Mouse (Mus musculus): ENCODE data around the gene Hist1h4k.
"Not testable (repeated sequence)": the region's sequence is repeated elsewhere in the genome, so short reads cannot be mapped to it uniquely, and the experiment has no call there.

The Hist1h4k gene

DNA sequence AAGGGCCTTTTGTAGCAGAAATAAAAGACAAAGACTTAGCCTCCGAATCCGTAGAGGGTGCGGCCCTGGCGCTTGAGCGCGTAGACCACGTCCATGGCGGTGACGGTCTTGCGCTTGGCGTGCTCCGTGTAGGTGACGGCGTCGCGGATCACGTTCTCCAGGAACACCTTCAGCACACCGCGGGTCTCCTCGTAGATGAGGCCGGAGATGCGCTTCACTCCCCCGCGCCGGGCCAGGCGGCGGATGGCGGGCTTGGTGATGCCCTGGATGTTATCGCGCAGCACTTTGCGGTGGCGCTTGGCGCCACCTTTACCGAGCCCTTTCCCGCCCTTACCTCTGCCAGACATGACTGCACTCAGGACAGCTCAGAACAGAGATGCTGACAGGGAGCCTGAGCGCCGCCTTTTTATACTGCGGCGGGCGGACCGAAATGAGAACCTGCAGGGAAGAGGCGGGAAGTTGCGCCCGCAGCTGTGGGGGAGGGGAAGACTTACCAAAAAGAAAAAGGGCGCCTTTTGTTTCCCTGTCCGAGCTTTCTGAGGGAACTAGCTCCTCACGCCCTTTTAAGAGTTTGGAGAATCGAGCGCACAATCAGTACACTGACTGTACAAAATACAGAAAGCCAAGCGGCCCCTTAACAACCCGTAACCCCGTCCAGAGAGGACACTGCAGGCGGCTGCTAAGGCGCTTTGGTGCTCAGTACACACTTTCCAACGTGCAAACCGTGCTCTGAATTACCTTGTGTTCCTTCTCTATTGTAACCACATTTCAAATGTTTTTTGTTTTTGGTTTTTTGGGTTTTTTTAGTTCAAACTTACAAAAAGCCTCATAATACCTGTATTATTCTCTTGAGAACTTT, at the start of gene Hist1h4k:
Hist1h4k (minus strand) TSS at position 347 of the 859 bp plus-strand sequence.
- DNase-seq (ENCODE audit: low read depth, low spot score): peak; percentile 68

DNA sequence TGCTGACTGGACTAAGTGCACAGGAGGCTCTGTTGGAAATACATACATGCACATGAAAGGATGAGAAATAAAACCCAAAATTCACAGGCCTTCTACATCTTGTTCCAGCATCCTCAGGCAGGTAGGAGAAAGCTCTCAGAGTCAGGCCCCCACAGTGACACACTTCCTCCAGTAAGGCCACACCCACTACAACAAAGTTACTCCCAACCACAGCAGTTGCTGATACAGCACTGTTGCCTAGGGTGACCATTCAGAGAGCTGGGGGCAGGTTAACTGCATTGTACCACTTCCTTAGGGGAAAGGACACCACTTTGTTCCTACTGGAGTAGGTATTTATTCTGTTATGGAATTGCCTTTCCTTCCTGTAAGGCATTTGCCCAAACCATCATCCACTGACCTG, 46.9 kb upstream of the Hist1h4k start:
- DNase-seq (ENCODE audit: low read depth, low spot score): not testable (repeated sequence)

- no peak for DNase-seq (ENCODE audit: low read depth, low spot score)
Measured at GRCm38 (mm10) chr13:21795584-21795983, 45.3 kb upstream of the Hist1h4k start.

DNA sequence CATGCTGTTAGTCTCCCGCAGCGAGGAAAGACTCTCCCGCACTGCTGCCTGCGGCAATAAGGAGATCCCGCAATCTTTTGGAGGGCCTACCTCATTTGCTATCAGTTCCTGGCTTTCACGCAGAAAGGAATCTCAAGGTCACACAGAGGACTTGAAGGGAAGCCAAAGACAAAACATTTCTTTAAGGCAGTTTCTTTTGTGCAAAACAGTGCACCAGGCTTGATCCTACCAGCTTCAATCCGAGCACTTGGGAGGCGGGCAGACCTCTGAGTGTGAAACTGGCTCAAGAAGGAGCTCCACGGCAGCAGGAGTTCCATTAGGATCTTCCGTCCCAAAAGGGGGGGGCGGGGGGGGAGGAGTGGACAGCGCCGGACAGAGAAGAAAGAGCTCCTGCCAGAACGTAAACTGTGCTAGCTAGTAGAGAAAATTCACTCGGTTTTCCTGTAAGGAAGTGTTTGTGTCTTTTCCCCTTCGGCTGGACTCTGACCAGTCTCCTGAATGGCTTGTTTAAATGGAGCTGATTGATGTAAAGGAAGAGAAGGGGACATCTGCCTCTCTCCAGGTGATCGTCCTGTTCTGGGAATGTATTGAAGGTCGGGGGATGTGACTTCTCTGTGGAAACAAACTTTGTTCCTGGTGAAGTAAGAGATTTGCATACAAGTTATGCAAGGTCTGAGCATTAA, 40.4 kb upstream of the Hist1h4k start:
- no peak for DNase-seq (ENCODE audit: low read depth, low spot score)

DNA sequence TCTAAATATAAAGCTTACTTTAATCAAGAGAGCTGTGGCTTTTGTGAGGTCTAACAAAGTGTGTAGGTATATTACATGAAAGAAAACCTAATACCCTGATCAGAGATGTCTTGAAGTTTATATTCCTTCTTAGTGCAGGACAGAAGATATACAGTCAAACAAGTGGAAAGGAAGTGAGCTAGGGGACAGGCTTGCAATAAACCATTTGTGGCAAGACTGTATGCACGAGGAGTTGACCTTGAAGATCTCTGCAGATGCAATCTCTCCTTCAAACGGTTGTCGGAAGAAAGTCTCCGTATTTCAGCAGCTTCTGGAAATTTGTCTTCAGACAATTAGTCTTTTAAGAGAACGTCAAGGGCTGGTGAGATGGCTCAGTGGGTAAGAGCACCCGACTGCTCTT, 39.6 kb upstream of the Hist1h4k start:
- DNase-seq (ENCODE audit: low read depth, low spot score): no peak

- no peak for DNase-seq (ENCODE audit: low read depth, low spot score)
Measured at GRCm38 (mm10) chr13:21787760-21788593, 37.7 kb upstream of the Hist1h4k start.

GRCm38 (mm10) chr13:21786899-21787629, 36.8 kb upstream of the Hist1h4k start, which contains the start of the genes Hist1h2an and Hist1h2bp:
Gene Hist1h2an (minus strand): TSS chr13:21787218.
Gene Hist1h2bp (plus strand): TSS chr13:21787461.
- DNase-seq (ENCODE audit: low read depth, low spot score): peak; percentile 98

- no peak for DNase-seq (ENCODE audit: low read depth, low spot score)
Measured at GRCm38 (mm10) chr13:21786189-21786898, 36.0 kb upstream of the Hist1h4k start.

GRCm38 (mm10) chr13:21784311-21784710, 34.0 kb upstream of the Hist1h4k start:
- no peak for DNase-seq (ENCODE audit: low read depth, low spot score)

DNA sequence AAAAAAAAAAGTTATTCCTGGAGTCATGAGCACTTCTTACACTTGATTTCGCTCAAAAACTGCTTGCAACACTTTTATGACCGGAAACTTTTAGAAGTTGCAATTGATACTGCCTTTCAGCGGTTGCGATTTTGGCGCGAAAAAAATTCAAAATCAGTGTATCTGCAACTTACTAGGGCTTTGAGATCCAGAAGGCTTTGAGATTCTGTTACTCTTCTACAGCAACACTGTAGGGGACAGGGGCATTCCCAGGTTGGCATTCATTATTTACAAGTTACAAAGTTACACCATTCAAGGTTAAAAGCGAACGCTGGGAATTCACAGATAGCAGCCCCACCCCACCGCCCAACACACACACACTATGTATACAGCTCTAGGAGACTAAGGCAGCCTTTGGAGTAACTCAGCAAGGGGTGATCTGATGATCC, 33.4 kb upstream of the Hist1h4k start:
- no peak for DNase-seq (ENCODE audit: low read depth, low spot score)

DNA sequence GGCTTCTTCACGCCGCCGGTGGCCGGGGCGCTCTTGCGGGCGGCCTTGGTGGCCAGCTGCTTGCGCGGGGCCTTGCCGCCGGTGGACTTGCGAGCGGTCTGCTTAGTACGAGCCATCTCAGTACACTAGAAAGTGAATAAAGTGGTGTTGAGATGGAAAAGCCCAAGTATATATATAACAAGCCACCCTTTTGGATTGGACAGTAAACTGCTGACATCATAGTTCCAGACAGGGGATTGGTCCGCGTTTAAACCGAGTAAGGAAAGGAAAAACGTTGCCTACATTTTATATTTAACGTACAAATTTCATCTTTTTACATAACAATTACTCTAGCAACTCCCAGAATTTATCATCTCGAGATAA, 32.9 kb upstream of the Hist1h4k start, which contains the start of gene Hist1h3i:
Hist1h3i (minus strand) TSS at position 116 of the 363 bp plus-strand sequence.
- DNase-seq (ENCODE audit: low read depth, low spot score): peak; percentile 85

DNA sequence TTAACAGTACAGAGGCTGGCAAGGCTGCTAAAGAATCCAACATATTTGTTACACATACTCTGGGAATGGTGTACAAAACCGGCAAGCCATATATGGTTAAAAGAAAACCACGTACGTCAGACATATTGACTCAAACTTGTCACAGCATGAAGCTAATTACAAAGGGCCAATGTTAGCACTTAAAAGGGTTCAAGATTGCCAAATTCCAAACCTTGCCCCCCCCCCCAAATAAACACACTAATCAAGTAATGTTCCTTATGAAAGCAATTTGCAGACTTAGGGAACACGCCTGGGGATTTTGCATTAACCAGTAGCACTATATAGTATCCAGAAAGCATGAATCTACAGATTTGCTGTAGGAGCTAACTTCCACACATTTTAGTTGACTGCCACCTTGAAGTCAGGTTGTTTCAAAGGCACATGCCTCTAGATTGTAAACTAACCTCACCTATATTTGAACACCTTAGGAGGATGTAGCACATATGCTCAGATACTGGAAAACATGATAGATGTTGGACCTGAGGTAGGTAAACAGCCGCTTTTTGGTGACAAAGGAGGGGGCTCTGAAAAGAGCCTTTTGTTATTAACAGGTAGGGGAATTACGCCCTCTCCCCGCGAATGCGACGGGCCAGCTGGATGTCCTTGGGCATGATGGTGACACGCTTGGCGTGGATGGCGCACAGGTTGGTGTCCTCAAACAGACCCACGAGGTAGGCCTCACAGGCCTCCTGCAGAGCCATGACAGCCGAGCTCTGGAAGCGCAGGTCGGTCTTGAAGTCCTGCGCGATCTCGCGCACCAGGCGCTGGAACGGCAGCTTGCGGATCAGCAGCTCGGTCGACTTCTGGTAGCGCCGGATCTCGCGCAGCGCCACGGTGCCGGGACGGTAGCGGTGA, 32.3 kb upstream of the Hist1h4k start:
- DNase-seq (ENCODE audit: low read depth, low spot score): not testable (repeated sequence)

DNA sequence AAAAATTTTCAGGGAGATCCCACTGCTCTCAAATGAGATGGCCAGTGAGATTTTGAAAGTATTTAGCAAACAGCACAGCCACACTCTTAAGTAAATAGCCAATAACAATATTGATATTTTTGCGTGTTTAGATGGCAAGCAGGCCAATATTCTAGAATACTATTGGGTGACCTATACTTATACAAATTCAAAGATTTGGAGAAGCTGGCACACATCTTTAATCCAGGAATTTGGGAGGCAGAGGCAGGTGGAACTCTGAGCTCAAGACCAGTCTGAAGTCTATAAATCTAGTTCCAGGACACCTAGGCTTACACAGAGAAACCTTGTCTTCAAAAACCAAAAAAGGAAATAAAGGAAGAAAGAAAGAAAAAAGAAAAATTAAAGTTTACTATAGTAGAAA, 31.3 kb upstream of the Hist1h4k start:
- no peak for DNase-seq (ENCODE audit: low read depth, low spot score)

DNA sequence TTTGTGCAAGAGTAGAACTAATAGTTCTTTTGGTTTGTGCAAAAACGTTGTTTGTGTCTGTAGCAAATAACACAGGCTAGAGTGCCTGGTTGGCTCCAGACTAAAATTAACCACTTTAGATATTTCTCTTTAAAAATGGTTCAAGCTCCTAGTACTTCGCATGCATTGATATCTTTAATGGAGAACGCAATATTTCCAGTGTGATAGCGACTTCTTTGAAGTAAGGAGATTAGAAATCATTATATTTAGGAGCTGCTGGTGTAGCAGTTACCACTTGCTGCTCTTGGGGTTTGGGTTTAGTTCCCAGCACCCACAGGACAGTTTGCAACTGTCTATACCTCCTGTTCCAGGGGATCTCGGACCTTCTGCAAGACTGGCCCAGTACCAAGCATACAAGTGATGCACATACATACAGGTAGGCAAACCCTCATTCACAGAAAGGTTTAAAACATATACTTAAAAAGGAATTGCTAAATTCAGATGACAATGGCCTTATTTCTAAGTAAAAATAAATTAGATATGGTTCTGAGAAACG, 30.8 kb upstream of the Hist1h4k start:
- no peak for DNase-seq (ENCODE audit: low read depth, low spot score)

- peak; percentile 54 for DNase-seq (ENCODE audit: low read depth, low spot score)
Measured at GRCm38 (mm10) chr13:21779767-21780731, 29.7 kb upstream of the Hist1h4k start, which contains the start of gene Hist1h1b. Gene Hist1h1b (minus strand): TSS chr13:21780625.

GRCm38 (mm10) chr13:21778814-21779766, 28.8 kb upstream of the Hist1h4k start:
- peak; percentile 87 for DNase-seq (ENCODE audit: low read depth, low spot score)

GRCm38 (mm10) chr13:21755707-21756106, 5.4 kb upstream of the Hist1h4k start:
- DNase-seq (ENCODE audit: low read depth, low spot score): no peak

Data from skeletal muscle tissue, adult 2 months (tissue).